In the genomic region with DNA sequence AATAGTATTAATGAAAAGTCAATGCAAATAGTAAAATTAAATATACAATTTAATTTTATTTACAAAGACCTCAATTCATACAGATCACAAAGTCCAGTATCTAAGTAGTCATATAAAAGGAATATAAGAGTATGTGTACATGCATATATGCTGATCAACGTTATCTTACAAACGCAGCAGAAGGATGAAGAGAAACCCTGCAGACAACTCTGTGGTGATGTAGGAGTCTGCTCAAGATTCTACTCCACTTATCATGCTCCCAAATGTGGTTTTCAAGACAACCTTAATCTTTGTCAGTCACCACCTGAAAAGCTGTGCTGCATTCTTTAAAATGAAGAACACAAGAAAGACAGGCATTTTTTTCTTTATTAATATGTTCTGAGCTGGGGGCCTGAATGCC, we compare ENCODE assay signal across 18 mouse cellular contexts.
"Had no signal": no experiment of that assay in that cellular context is flagged by ENCODE, and none has a peak within 500 bp of the region (broad histone marks: within the 10 kb centered on the region; RNA-seq: fewer than 3 reads in every experiment).

No protein-coding gene starts in this region.

- H3K9me3 ChIP-seq: midbrain, embryonic 10.5 days; midbrain, embryonic 12.5 days; neural tube, embryonic 13.5 days; neural tube, embryonic 15.5 days had no signal

- H3K36me3 ChIP-seq: midbrain, embryonic 10.5 days; midbrain, embryonic 12.5 days; neural tube, embryonic 13.5 days; neural tube, embryonic 15.5 days had no signal

- H3K4me2 ChIP-seq: lung, embryonic 14.5 days; midbrain, embryonic 12.5 days; neural tube, embryonic 13.5 days; neural tube, embryonic 15.5 days had no signal

- H3K9ac ChIP-seq: lung, embryonic 14.5 days; midbrain, embryonic 12.5 days; neural tube, embryonic 13.5 days; neural tube, embryonic 15.5 days had no signal

- H3K27me3 ChIP-seq: midbrain, embryonic 12.5 days; neural tube, embryonic 13.5 days; neural tube, embryonic 15.5 days had no signal

- H3K4me1 ChIP-seq: midbrain, embryonic 10.5 days; midbrain, embryonic 12.5 days had no signal

- H3K27ac ChIP-seq: midbrain, embryonic 10.5 days; midbrain, embryonic 12.5 days; neural tube, embryonic 13.5 days; neural tube, embryonic 15.5 days had no signal

- ATAC-seq: midbrain, embryonic 16.5 days had no signal

- DNase-seq: lung, adult 18-20 months; lung, embryonic 14.5 days; lung, postnatal 10 days; lung, postnatal 4 days; retina, postnatal 1 day; right cerebral cortex, adult 18-20 months; right cerebral cortex, postnatal 25 days; right cerebral cortex, postnatal 4 days; spleen, adult 18-20 months; thymus, adult 18-20 months; thymus, postnatal 14 days; thymus, postnatal 36 days had no signal

- H3K4me3 ChIP-seq: midbrain, embryonic 10.5 days; midbrain, embryonic 12.5 days; myocyte; neural tube, embryonic 13.5 days; neural tube, embryonic 15.5 days had no signal
